Mouse (Mus musculus): ENCODE data around the gene Rpl36. TPM values are rescaled to one million over a fixed set of nuclear protein-coding genes. Genes with fewer than 3 reads are reported as not detected.

Rpl36 gene
- polyA plus RNA-seq, 1 experiment from 2014 or later: 1,168 TPM

GRCm38 (mm10) chr17:56584257-56585130 lies 28.7 kb upstream of the Rpl36 start, which contains the start of the genes Safb2 and Safb:
Gene Safb2, minus strand, starts transcription at chr17:56584585.
Gene Safb, plus strand, starts transcription at chr17:56584825.
- Histone ChIP-seq H3K36me3 (ENCODE audit: control insufficient read depth, insufficient read depth, low read length) (peaks cover 61% of the 10 kb centered on the region), H3K27ac (replicated peaks; ENCODE audit: low read depth, low read length) (peak within 1 kb of the TSS; percentile 91), H3K4me1 (ENCODE audit: control insufficient read depth, insufficient read depth, low read length) (peaks cover 37% of the 10 kb centered on the region), H3K9ac (replicated peaks; ENCODE audit: low read length) (peak within 1 kb of the TSS; percentile 83), H3K4me3 (replicated peaks; ENCODE audit: low read depth, low read length) (peak within 1 kb of the TSS; percentile 93), H3K27me3 (ENCODE audit: control insufficient read depth, insufficient read depth, low read length) (no peaks in the 10 kb centered on the region), H3K4me2 (ENCODE audit: low read length) (peak within 1 kb of the TSS; percentile 94), H3K9me3 (ENCODE audit: control insufficient read depth, low read length) (no peaks in the 10 kb centered on the region)
- WGBS: under 1% methylated on average over 97 of the region's 101 CpGs
- ATAC-seq (ENCODE audit: low FRiP score, low TSS enrichment): peak; percentile 95
- peak; percentile 100 for DNase-seq

- no peaks in the 10 kb centered on the region for H3K9me3 ChIP-seq (ENCODE audit: control insufficient read depth, low read length)
- H3K27ac ChIP-seq (replicated peaks; ENCODE audit: low read depth, low read length): peak overlapping the region; percentile 91
- DNase-seq: peak; percentile 68
- H3K4me1 ChIP-seq (ENCODE audit: control insufficient read depth, insufficient read depth, low read length): peaks cover 37% of the 10 kb centered on the region
- peak overlapping the region; percentile 93 for H3K4me3 ChIP-seq (replicated peaks; ENCODE audit: low read depth, low read length)
- under 1% methylated on average over 61 of the region's 61 CpGs for WGBS
- peaks cover 65% of the 10 kb centered on the region for H3K36me3 ChIP-seq (ENCODE audit: control insufficient read depth, insufficient read depth, low read length)
- no peaks in the 10 kb centered on the region for H3K27me3 ChIP-seq (ENCODE audit: control insufficient read depth, insufficient read depth, low read length)
- H3K4me2 ChIP-seq (ENCODE audit: low read length): peak overlapping the region; percentile 78
- peak overlapping the region; percentile 83 for H3K9ac ChIP-seq (replicated peaks; ENCODE audit: low read length)
- peak; percentile 21; the same call in 1 of the 2 replicates for ATAC-seq (ENCODE audit: low FRiP score, low TSS enrichment)
Observed at GRCm38 (mm10) chr17:56585171-56585821, 27.9 kb upstream of the Rpl36 start.

GRCm38 (mm10) chr17:56587773-56588172 lies 25.4 kb upstream of the Rpl36 start:
- Histone ChIP-seq H3K4me1 (ENCODE audit: control insufficient read depth, insufficient read depth, low read length) (peaks cover 27% of the 10 kb centered on the region), H3K9me3 (ENCODE audit: control insufficient read depth, low read length) (no peaks in the 10 kb centered on the region), H3K36me3 (ENCODE audit: control insufficient read depth, insufficient read depth, low read length) (peaks cover 64% of the 10 kb centered on the region), H3K4me2 (ENCODE audit: low read length) (0 out of 2 replicates have a peak overlapping the region, but pooled peaks have one; percentile 5), H3K9ac (replicated peaks; ENCODE audit: low read length) (no peak overlapping the region), H3K27me3 (ENCODE audit: control insufficient read depth, insufficient read depth, low read length) (no peaks in the 10 kb centered on the region), H3K4me3 (replicated peaks; ENCODE audit: low read depth, low read length) (no peak overlapping the region), H3K27ac (replicated peaks; ENCODE audit: low read depth, low read length) (no peak overlapping the region)
- DNase-seq: no peak
- 68% methylated on average over 1 of the region's 1 CpGs for WGBS
- ATAC-seq (ENCODE audit: low FRiP score, low TSS enrichment): no peak

GRCm38 (mm10) chr17:56588921-56589320 lies 24.3 kb upstream of the Rpl36 start:
- Histone ChIP-seq H3K27me3 (ENCODE audit: control insufficient read depth, insufficient read depth, low read length) (no peaks in the 10 kb centered on the region), H3K9ac (replicated peaks; ENCODE audit: low read length) (no peak overlapping the region), H3K4me2 (ENCODE audit: low read length) (no peak overlapping the region), H3K4me3 (replicated peaks; ENCODE audit: low read depth, low read length) (no peak overlapping the region), H3K4me1 (ENCODE audit: control insufficient read depth, insufficient read depth, low read length) (peaks cover 18% of the 10 kb centered on the region), H3K36me3 (ENCODE audit: control insufficient read depth, insufficient read depth, low read length) (peaks cover 75% of the 10 kb centered on the region), H3K27ac (replicated peaks; ENCODE audit: low read depth, low read length) (no peak overlapping the region), H3K9me3 (ENCODE audit: control insufficient read depth, low read length) (no peaks in the 10 kb centered on the region)
- 92% methylated on average over 4 of the region's 4 CpGs for WGBS
- no peak for DNase-seq
- no peak for ATAC-seq (ENCODE audit: low FRiP score, low TSS enrichment)

GRCm38 (mm10) chr17:56592553-56592952 lies 20.7 kb upstream of the Rpl36 start:
- no peak overlapping the region for H3K4me2 ChIP-seq (ENCODE audit: low read length)
- H3K9ac ChIP-seq (replicated peaks; ENCODE audit: low read length): no peak overlapping the region
- no peaks in the 10 kb centered on the region for H3K27me3 ChIP-seq (ENCODE audit: control insufficient read depth, insufficient read depth, low read length)
- H3K27ac ChIP-seq (replicated peaks; ENCODE audit: low read depth, low read length): no peak overlapping the region
- no peak for ATAC-seq (ENCODE audit: low FRiP score, low TSS enrichment)
- peaks cover 98% of the 10 kb centered on the region for H3K36me3 ChIP-seq (ENCODE audit: control insufficient read depth, insufficient read depth, low read length)
- no peak for DNase-seq
- H3K9me3 ChIP-seq (ENCODE audit: control insufficient read depth, low read length): no peaks in the 10 kb centered on the region
- H3K4me1 ChIP-seq (ENCODE audit: control insufficient read depth, insufficient read depth, low read length): no peaks in the 10 kb centered on the region; the same call in none of the 2 replicates
- no peak overlapping the region for H3K4me3 ChIP-seq (replicated peaks; ENCODE audit: low read depth, low read length)

GRCm38 (mm10) chr17:56593527-56594271 lies 19.5 kb upstream of the Rpl36 start:
- H3K9me3 ChIP-seq (ENCODE audit: control insufficient read depth, low read length): no peaks in the 10 kb centered on the region
- H3K9ac ChIP-seq (replicated peaks; ENCODE audit: low read length): no peak overlapping the region
- WGBS: 92% methylated on average over 8 of the region's 8 CpGs
- H3K4me2 ChIP-seq (ENCODE audit: low read length): no peak overlapping the region
- H3K27me3 ChIP-seq (ENCODE audit: control insufficient read depth, insufficient read depth, low read length): no peaks in the 10 kb centered on the region
- H3K4me1 ChIP-seq (ENCODE audit: control insufficient read depth, insufficient read depth, low read length): no peaks in the 10 kb centered on the region
- no peak overlapping the region for H3K4me3 ChIP-seq (replicated peaks; ENCODE audit: low read depth, low read length)
- ATAC-seq (ENCODE audit: low FRiP score, low TSS enrichment) (no peak), DNase-seq (no peak)
- peaks cover 94% of the 10 kb centered on the region for H3K36me3 ChIP-seq (ENCODE audit: control insufficient read depth, insufficient read depth, low read length)
- H3K27ac ChIP-seq (replicated peaks; ENCODE audit: low read depth, low read length): no peak overlapping the region

- no peaks in the 10 kb centered on the region; the same call in 1 of the 2 replicates for H3K4me1 ChIP-seq (ENCODE audit: control insufficient read depth, insufficient read depth, low read length)
- WGBS: 93% methylated on average over 28 of the region's 28 CpGs
- DNase-seq (no peak), ATAC-seq (ENCODE audit: low FRiP score, low TSS enrichment) (no peak)
- no peaks in the 10 kb centered on the region for H3K9me3 ChIP-seq (ENCODE audit: control insufficient read depth, low read length)
- H3K36me3 ChIP-seq (ENCODE audit: control insufficient read depth, insufficient read depth, low read length): peaks cover 88% of the 10 kb centered on the region
- H3K27me3 ChIP-seq (ENCODE audit: control insufficient read depth, insufficient read depth, low read length): no peaks in the 10 kb centered on the region
- no peak overlapping the region for H3K9ac ChIP-seq (replicated peaks; ENCODE audit: low read length)
- H3K4me3 ChIP-seq (replicated peaks; ENCODE audit: low read depth, low read length): no peak overlapping the region
- H3K27ac ChIP-seq (replicated peaks; ENCODE audit: low read depth, low read length): no peak overlapping the region
- H3K4me2 ChIP-seq (ENCODE audit: low read length): no peak overlapping the region
Observed at GRCm38 (mm10) chr17:56603186-56604069, 9.8 kb upstream of the Rpl36 start.

GRCm38 (mm10) chr17:56604070-56604380 lies 9.2 kb upstream of the Rpl36 start:
- Histone ChIP-seq H3K27me3 (ENCODE audit: control insufficient read depth, insufficient read depth, low read length) (no peaks in the 10 kb centered on the region), H3K9ac (replicated peaks; ENCODE audit: low read length) (no peak overlapping the region), H3K36me3 (ENCODE audit: control insufficient read depth, insufficient read depth, low read length) (peaks cover 88% of the 10 kb centered on the region), H3K4me3 (replicated peaks; ENCODE audit: low read depth, low read length) (no peak overlapping the region), H3K9me3 (ENCODE audit: control insufficient read depth, low read length) (no peaks in the 10 kb centered on the region), H3K4me2 (ENCODE audit: low read length) (no peak overlapping the region), H3K27ac (replicated peaks; ENCODE audit: low read depth, low read length) (no peak overlapping the region), H3K4me1 (ENCODE audit: control insufficient read depth, insufficient read depth, low read length) (peaks cover 5% of the 10 kb centered on the region)
- 90% methylated on average over 9 of the region's 9 CpGs for WGBS
- no peak for ATAC-seq (ENCODE audit: low FRiP score, low TSS enrichment)
- DNase-seq: no peak

All from midbrain, embryonic 14.5 days (tissue).